Mouse (Mus musculus) lung, embryonic 16.5 days (tissue): ENCODE measurements around the gene Phgr1. TPM values are rescaled to one million over a fixed set of nuclear protein-coding genes. Genes with fewer than 3 reads are reported as not detected.

Source experiments
- ATAC-seq: fragments of 200-750 bp; cut with Nextera tagmentation; 2 replicates; pipeline ENCODE4 v1.8.0; 2017; ENCODE audit warnings: low read depth, mild to moderate bottlenecking, moderate library complexity
- H3K27ac ChIP-seq: fragments of 300-500 bp; sonication (generic); 2 replicates; pipeline ENCODE4 v1.5.1; 2014; ENCODE audit warnings: mild to moderate bottlenecking, control low read depth, low read length
- H3K27me3 ChIP-seq: fragments of 300-500 bp; sonication (generic); 2 replicates; pipeline ENCODE4 v1.6.1; 2014; ENCODE audit warnings: low read depth, low read length, mixed read lengths; ENCODE audit not compliant: control insufficient read depth, insufficient read depth
- H3K36me3 ChIP-seq: fragments of 300-500 bp; sonication (generic); 2 replicates; pipeline ENCODE4 v1.6.1; 2014; ENCODE audit warnings: low read length; ENCODE audit not compliant: control insufficient read depth, insufficient read depth
- H3K4me1 ChIP-seq: fragments of 300-500 bp; sonication (generic); replicated peaks from 2 replicates; pipeline ENCODE4 v1.6.1; 2014; ENCODE audit warnings: low read length, mixed read lengths; ENCODE audit not compliant: control insufficient read depth, insufficient read depth
- H3K4me2 ChIP-seq: fragments of 300-500 bp; sonication (generic); 2 replicates; pipeline ENCODE4 v1.6.1; 2014; ENCODE audit warnings: low read depth, low read length, control low read depth
- H3K4me3 ChIP-seq: fragments of 300-500 bp; sonication (generic); 2 replicates; pipeline ENCODE4 v1.5.1; 2014; ENCODE audit warnings: mild to moderate bottlenecking, low read length, control low read depth
- H3K9ac ChIP-seq: fragments of 300-500 bp; sonication (generic); 2 replicates; pipeline ENCODE4 v1.6.1; 2014; ENCODE audit warnings: low read length, control low read depth
- H3K9me3 ChIP-seq: fragments of 300-500 bp; sonication (generic); 2 replicates; pipeline ENCODE4 v1.6.1; 2016; ENCODE audit warnings: low read length; ENCODE audit not compliant: control insufficient read depth
- WGBS: fragments of 180-500 bp; shearing (Covaris S2); extraction: QIAGEN DNeasy Blood & Tissue Kit; methylation state at CpG from one replicate; pipeline ENCODE4 v1.1.7; 2014; 5-methylcytosine and 5-hydroxymethylcytosine counted together
- polyA plus RNA-seq: library from polyadenylated mRNA; unstranded; fragments of >200 nt; fragmentation: Nextera tagmentation; extraction: Ambion mirVana; gene quantifications from 2 replicates; pipeline ENCODE4 v1.2.1, GENCODE M21; 2015

The Phgr1 gene
- polyA plus RNA-seq, 1 experiment from 2014 or later = 0.31 TPM

DNA sequence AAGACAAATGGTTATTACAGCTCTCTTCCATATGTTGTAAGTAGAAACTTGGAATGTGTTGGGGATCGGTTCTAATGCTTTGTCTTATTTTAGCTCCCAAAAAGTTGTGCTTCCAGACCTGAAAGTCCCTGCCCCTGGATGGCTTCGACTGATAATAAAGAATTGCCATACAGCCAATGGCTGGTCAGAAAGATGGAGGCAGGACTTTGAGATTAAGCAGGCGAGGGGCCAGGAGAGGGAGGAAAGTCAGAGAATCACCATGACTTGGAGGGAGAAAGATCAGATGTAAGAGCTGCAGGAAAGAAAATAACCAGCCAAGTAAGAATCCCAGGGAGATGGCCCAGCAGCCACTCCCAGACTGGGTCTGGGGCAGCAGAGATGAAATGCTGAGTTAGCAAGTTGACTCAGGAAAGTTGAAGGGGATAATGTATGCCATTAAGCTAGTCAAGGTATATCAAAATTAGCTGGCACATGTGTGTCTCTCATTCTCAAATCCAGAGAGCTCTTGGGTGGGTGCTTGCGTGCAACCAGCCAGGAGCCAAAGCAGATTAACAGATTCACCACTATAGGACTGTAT lies 30.1 kb downstream of the Phgr1 start:
- 55% methylated on average over 4 of the region's 4 CpGs for WGBS
- H3K9me3 ChIP-seq = no peaks in the 10 kb centered on the region

DNA sequence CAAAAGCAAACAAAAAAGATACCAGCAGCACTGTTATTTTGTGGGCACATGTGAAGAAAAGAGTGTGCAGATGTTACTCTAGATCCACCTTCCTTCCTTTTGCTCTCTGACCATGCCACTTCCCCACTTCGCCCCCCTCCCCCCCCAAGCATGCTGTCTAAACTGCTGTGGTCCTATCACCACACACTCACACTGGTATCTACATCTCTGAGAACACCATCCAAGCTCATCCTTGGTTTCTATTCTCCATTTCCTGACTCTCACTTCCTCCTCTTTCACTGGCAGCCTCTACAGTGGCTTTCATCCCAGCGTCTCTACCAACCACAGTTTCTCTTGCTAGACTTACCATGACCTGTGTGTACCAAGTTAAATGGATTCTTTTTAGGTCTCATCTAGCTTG lies 31.9 kb downstream of the Phgr1 start:
- Histone ChIP-seq H3K9ac (no peak overlapping the region), H3K27ac (no peak overlapping the region), H3K4me2 (no peak overlapping the region), H3K4me3 (no peak overlapping the region), H3K36me3 (no peaks in the 10 kb centered on the region), H3K27me3 (no peaks in the 10 kb centered on the region), H3K4me1 (no peaks in the 10 kb centered on the region), H3K9me3 (no peaks in the 10 kb centered on the region)
- no peak for ATAC-seq
- 64% methylated on average over 2 of the region's 2 CpGs for WGBS

More for the DNA sequence above, 30.1 kb downstream of the Phgr1 start:
- Histone ChIP-seq H3K27ac (no peak overlapping the region), H3K4me2 (no peak overlapping the region), H3K27me3 (no peaks in the 10 kb centered on the region), H3K4me1 (no peaks in the 10 kb centered on the region), H3K36me3 (no peaks in the 10 kb centered on the region), H3K4me3 (no peak overlapping the region), H3K9ac (no peak overlapping the region)
- ATAC-seq = no peak

DNA sequence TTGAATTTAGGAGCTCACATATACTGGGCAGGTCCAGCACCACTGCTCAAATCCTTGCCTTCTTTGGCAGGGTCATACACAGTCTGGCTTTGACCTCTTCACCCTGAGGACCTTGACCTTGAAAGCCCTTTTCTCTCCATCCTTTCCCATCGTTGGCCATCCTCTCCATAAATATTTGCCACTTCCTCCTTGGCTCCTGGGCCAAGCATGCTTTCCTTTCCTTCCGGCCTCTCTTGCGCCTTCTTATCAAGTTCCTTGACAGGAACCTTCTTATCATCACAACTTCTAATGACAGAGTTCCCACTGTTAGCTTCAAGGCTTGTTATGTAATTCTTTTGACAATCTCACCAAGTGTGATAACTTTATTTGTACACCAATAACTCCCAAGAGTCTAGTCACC lies 32.6 kb downstream of the Phgr1 start:
- Histone ChIP-seq H3K9me3 (no peaks in the 10 kb centered on the region), H3K27me3 (no peaks in the 10 kb centered on the region), H3K4me3 (no peak overlapping the region), H3K4me2 (no peak overlapping the region), H3K27ac (no peak overlapping the region), H3K36me3 (no peaks in the 10 kb centered on the region), H3K9ac (no peak overlapping the region), H3K4me1 (no peaks in the 10 kb centered on the region)
- ATAC-seq = peak; percentile 12; the same call in 1 of the 2 replicates
- WGBS = 9% methylated on average over 3 of the region's 3 CpGs

DNA sequence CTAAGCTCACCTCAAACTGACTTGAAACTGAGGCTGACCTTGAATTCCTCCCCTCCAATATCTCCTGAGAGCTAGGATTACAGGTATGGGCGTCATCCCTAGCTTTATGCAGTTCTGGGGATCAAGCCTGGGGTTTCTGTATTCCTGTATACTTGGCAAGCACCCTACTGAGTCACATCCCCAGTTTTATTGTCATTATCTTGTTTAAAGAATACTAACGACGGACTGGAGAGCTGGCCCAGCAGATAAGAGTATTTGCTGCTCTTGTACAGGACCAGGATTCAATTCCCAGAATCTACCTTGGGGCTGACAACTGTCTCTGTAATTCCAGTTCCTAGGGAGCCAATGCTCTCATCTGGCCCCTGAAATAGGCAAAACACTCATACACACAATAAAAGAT lies 33.2 kb downstream of the Phgr1 start:
- Histone ChIP-seq H3K4me2 (no peak overlapping the region), H3K36me3 (no peaks in the 10 kb centered on the region), H3K9ac (no peak overlapping the region), H3K27me3 (no peaks in the 10 kb centered on the region), H3K9me3 (no peaks in the 10 kb centered on the region), H3K27ac (no peak overlapping the region), H3K4me3 (no peak overlapping the region), H3K4me1 (no peaks in the 10 kb centered on the region)
- ATAC-seq = no peak
- WGBS = 15% methylated on average over 3 of the region's 3 CpGs

DNA sequence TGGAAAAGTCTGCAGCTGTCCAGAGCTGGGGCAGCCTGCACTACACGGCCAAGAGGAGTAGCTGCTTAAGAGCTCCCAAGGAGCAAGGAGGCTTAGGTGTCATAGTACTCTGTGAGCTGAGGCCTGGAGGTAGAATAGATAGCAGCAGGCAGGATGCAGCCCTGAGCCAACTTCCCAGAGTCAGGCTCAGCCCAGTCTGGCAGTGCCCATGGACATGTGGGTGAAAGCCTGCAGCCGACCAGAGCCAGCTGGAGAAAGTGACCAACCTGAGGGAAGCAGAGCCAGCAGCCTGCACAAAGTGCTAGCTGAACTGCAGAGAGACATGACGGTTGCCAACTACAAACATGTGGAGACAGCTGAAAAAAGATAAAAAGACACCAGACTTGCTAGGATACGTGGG lies 34.3 kb downstream of the Phgr1 start:
- Histone ChIP-seq H3K4me2 (no peak overlapping the region), H3K9ac (no peak overlapping the region)
- WGBS = 52% methylated on average over 4 of the region's 4 CpGs

DNA sequence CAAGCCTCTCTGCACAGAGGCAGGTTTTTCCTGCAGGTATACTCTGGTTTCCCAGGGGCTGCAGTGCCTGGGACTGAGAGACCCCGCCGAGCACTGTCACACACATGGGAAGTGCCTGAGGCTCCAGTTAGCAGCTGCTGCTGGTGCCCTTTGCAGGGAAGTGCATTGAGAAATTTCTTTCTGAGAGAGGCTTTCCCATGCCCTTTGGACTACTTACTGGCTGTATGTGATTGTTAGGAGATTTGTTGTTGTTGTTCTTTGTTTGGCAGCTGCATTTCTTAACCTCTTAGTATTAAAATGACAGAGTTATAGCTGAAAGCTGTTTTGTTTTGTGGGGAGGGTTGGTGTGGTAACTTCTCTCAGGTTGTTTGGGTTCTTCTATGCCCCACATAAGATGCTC lies 38.3 kb downstream of the Phgr1 start:
- no peaks in the 10 kb centered on the region for H3K9me3 ChIP-seq
- no peak overlapping the region for H3K9ac ChIP-seq
- ATAC-seq = no peak
- 24% methylated on average over 2 of the region's 2 CpGs for WGBS
- H3K27me3 ChIP-seq = no peaks in the 10 kb centered on the region
- no peak overlapping the region for H3K27ac ChIP-seq
- no peak overlapping the region for H3K4me2 ChIP-seq
- H3K36me3 ChIP-seq = no peaks in the 10 kb centered on the region
- H3K4me3 ChIP-seq = no peak overlapping the region
- H3K4me1 ChIP-seq = peaks cover 14% of the 10 kb centered on the region

More for the DNA sequence above, 34.3 kb downstream of the Phgr1 start:
- H3K27ac ChIP-seq = no peak overlapping the region
- no peaks in the 10 kb centered on the region for H3K27me3 ChIP-seq
- H3K4me1 ChIP-seq = no peaks in the 10 kb centered on the region
- no peaks in the 10 kb centered on the region for H3K36me3 ChIP-seq
- no peaks in the 10 kb centered on the region for H3K9me3 ChIP-seq
- ATAC-seq = no peak
- H3K4me3 ChIP-seq = no peak overlapping the region

DNA sequence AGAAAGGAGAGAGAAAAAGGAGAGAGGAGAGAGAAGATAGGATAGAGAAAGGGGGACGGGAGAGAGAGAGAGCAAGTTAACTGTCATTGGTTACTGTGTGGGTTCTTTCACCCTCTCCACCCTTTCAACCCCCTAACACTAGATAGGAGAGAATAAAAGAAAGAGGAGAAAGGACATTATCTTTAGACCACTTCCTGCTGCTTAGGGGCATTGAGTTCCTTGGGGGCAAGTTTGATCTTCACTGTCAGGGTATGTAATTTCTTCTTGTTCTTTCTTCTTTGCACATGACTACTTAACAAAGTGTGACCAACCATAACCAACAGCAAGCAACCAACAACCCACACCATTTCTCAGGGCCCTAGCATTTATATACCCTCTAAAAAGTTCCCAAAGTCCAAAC lies 40.2 kb downstream of the Phgr1 start:
- H3K27ac ChIP-seq = no peak overlapping the region
- H3K4me1 ChIP-seq = peaks cover 16% of the 10 kb centered on the region
- no peak for ATAC-seq
- WGBS = 50% methylated on average over 1 of the region's 1 CpGs
- no peaks in the 10 kb centered on the region for H3K9me3 ChIP-seq
- no peak overlapping the region for H3K4me2 ChIP-seq
- H3K27me3 ChIP-seq = no peaks in the 10 kb centered on the region
- H3K36me3 ChIP-seq = peaks cover 2% of the 10 kb centered on the region
- H3K9ac ChIP-seq = no peak overlapping the region
- H3K4me3 ChIP-seq = no peak overlapping the region

DNA sequence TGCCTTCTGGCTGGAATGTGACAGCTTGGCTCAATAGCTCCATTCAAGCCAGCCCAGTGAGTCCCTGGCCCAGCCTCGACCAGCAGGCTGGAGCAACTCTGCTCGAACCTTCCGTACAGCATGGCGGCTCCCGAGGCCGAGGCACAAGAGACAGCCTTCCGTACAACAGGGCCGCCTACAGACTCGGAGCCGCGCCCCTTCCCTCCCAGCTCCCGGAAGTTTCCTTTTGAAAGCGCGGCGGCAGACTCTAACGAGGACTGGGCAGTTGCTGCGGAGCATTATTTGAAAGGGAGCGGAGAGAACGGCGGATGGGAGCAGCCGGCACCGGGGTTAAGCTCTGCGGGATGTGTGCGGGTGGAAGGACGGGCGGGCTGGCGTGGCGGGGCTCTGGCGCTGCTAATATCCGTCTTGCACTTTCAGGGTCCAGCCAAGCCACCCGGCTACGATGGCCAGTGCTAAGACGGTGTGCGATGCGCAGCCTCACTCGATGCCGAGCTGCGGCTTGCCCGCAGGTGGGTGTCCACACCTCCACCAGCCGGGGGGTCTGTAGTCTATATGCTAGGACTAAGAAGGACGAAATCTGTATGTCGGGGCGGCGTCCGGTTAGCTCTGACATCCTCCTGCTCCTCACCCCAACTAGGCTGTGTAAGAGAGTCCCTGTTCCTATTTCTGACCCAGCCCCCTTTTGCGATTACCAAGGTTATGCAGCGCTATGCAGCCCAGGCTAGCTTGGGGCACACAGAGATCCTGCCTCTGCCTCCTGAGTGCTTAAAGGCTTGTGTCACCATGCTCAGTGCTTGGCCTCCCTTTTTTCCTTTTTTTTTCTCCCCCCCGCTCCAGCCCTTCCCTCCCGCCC lies 41.6 kb downstream of the Phgr1 start, which contains the start of gene Knstrn:
TSS of gene Knstrn (plus strand) at position 23 of the 856 bp plus-strand sequence.
- H3K4me1 ChIP-seq = peaks cover 16% of the 10 kb centered on the region
- peaks cover 9% of the 10 kb centered on the region for H3K36me3 ChIP-seq
- H3K4me2 ChIP-seq = peak within 1 kb of the TSS; percentile 73
- whole genome bisulfite sequencing = under 1% methylated on average over 49 of the region's 49 CpGs
- ATAC-seq = peak; percentile 97
- peak within 1 kb of the TSS; percentile 87 for H3K9ac ChIP-seq
- H3K9me3 ChIP-seq = no peaks in the 10 kb centered on the region
- peak within 1 kb of the TSS; percentile 65 for H3K27ac ChIP-seq
- H3K27me3 ChIP-seq = no peaks in the 10 kb centered on the region
- peak within 1 kb of the TSS; percentile 77 for H3K4me3 ChIP-seq

DNA sequence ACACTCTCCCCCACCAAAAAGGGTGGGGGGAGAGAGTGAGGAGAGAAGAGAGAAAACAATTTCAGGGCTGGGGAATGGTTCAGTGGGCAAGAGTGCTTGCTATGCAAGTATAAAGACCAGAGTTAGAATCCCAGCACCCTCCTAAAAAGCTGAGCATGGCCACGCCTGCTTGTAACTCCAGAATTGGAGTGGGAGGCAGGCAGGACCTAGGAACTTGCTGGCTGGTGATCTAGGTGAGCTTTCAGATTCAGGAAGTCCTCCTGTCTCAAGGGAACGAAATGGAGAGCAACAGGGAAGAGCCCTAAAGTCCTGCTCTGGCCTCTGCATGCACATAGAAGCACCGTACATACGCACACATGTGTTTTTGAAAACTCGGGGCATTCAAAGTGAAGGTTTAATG lies 50.2 kb downstream of the Phgr1 start:
- Histone ChIP-seq H3K4me1 (no peaks in the 10 kb centered on the region), H3K9ac (no peak overlapping the region), H3K27me3 (no peaks in the 10 kb centered on the region), H3K36me3 (peaks cover 46% of the 10 kb centered on the region), H3K9me3 (no peaks in the 10 kb centered on the region), H3K4me2 (no peak overlapping the region), H3K27ac (no peak overlapping the region), H3K4me3 (no peak overlapping the region)
- WGBS = 88% methylated on average over 5 of the region's 5 CpGs
- no peak for ATAC-seq
